Mouse (Mus musculus) erythroblast, embryonic 14.5 days (primary cell): Measurements from ENCODE around the gene Asb4. TPM values are rescaled to one million over a fixed set of nuclear protein-coding genes. Genes with fewer than 3 reads are reported as not detected.

Experiments used
- H3K27me3 ChIP-seq: 2 replicates; pipeline ENCODE4 v1.6.1; 2012; ENCODE audit warnings: inconsistent platforms; ENCODE audit not compliant: control insufficient read depth
- H3K36me3 ChIP-seq: 2 replicates; pipeline ENCODE4 v1.6.1; 2012; ENCODE audit warnings: mild to moderate bottlenecking, inconsistent platforms; ENCODE audit not compliant: control insufficient read depth
- H3K4me1 ChIP-seq: 2 replicates; pipeline ENCODE4 v1.6.1; 2012; ENCODE audit warnings: inconsistent platforms; ENCODE audit not compliant: control insufficient read depth
- H3K4me3 ChIP-seq: replicated peaks from 2 replicates; pipeline ENCODE3; 2012; ENCODE audit warnings: moderate library complexity, mild to moderate bottlenecking, inconsistent platforms
- H3K9me3 ChIP-seq: 2 replicates; pipeline ENCODE4 v1.6.1; 2012; ENCODE audit warnings: low read length, inconsistent platforms, mixed read lengths; ENCODE audit not compliant: control insufficient read depth
- GATA1 ChIP-seq: IDR thresholded peaks from 2 replicates; pipeline ENCODE4 v1.6.1; 2012; ENCODE audit warnings: low read length, inconsistent platforms, mixed read lengths
- TAL1 ChIP-seq: IDR thresholded peaks from 3 replicates; pipeline ENCODE4 v1.6.1; 2012; ENCODE audit warnings: low read length, inconsistent platforms, mixed read lengths
- polyA plus RNA-seq: library from polyadenylated mRNA; stranded (reverse); fragments of >175 nt; gene quantifications from 2 replicates; pipeline ENCODE4 v1.2.3, GENCODE M21; 2012

Gene Asb4
- polyA plus RNA-seq, 1 experiment: not detected

- no peaks in the 10 kb centered on the region for H3K27me3 ChIP-seq
- TF ChIP-seq TAL1 (no peak), GATA1 (no peak)
- H3K4me1 ChIP-seq: no peaks in the 10 kb centered on the region
- H3K9me3 ChIP-seq: no peaks in the 10 kb centered on the region
- H3K4me3 ChIP-seq: no peak overlapping the region
- H3K36me3 ChIP-seq: no peaks in the 10 kb centered on the region
Measured at GRCm38 (mm10) chr6:5408451-5409177, 25.4 kb downstream of the Asb4 start.

GRCm38 (mm10) chr6:5409676-5410075 lies 26.5 kb downstream of the Asb4 start:
- Histone ChIP-seq H3K9me3 (no peaks in the 10 kb centered on the region), H3K4me3 (no peak overlapping the region), H3K27me3 (no peaks in the 10 kb centered on the region), H3K4me1 (no peaks in the 10 kb centered on the region), H3K36me3 (no peaks in the 10 kb centered on the region)
- TF ChIP-seq GATA1 (no peak), TAL1 (no peak)

DNA sequence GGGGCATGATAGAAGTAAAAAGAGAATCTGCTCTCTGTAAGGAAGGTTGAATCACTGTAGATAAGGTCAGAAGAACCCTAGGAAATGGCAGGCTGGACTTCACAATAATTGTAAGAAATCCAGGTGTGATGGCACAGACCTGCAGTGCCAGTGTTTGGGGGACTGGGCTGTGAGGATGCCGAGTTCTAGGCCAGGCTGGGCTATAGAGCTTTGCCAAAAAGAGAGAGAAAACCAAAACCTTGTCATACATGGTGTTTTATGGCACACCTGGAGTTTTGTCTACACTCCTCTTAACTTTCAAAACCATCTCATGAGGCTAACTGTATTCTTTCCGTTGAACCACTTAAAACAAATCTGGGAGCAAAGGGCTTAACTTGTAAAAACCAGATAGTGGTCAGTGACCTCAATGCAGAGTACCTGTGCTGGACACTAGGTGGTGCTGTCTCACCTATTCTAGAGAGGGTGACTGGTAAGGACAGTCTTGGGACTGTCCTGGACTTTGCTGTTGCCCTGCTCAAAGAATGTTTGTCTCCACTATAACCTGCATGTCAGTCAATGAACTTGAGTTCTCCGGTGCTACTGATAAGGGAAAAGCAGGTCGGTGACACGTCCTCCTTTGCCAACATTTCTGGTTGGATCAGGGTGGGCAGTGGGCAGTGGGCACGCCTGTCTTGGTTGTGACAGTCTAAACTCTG lies 27.7 kb downstream of the Asb4 start:
- no peaks in the 10 kb centered on the region for H3K4me1 ChIP-seq
- H3K4me3 ChIP-seq: no peak overlapping the region
- no peaks in the 10 kb centered on the region for H3K9me3 ChIP-seq
- H3K36me3 ChIP-seq: no peaks in the 10 kb centered on the region
- H3K27me3 ChIP-seq: no peaks in the 10 kb centered on the region
- TF ChIP-seq GATA1 (no peak), TAL1 (no peak)

GRCm38 (mm10) chr6:5413282-5413681 lies 30.1 kb downstream of the Asb4 start:
- Histone ChIP-seq H3K27me3 (no peaks in the 10 kb centered on the region), H3K4me1 (no peaks in the 10 kb centered on the region), H3K9me3 (no peaks in the 10 kb centered on the region), H3K36me3 (no peaks in the 10 kb centered on the region), H3K4me3 (no peak overlapping the region)
- no peak for TF ChIP-seq GATA1
- no peak for TF ChIP-seq TAL1

DNA sequence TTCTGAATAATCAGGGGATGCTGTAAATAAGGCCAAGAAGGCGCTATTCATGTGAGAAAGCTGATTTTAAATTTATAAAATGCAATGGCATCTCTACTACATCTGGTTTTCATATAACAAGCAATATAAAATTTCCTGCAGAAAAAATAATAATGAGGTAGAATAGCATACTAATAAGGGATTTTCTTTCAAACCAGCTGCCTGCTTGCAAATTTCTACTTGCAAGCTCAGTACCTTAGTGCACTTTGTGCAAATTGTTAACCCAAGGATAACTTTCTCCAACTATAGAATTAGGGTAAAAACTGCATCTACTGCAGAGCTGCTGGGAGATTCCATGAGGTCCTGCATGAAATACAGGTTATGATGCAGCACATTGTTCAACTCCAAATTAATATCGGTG lies 38.3 kb downstream of the Asb4 start:
- no peak overlapping the region for H3K4me3 ChIP-seq
- H3K36me3 ChIP-seq: no peaks in the 10 kb centered on the region; the same call in 1 of the 2 replicates
- no peaks in the 10 kb centered on the region for H3K4me1 ChIP-seq
- TF ChIP-seq TAL1 (no peak), GATA1 (no peak)
- H3K9me3 ChIP-seq: no peaks in the 10 kb centered on the region
- H3K27me3 ChIP-seq: no peaks in the 10 kb centered on the region

- H3K4me1 ChIP-seq: no peaks in the 10 kb centered on the region
- no peaks in the 10 kb centered on the region; the same call in 1 of the 2 replicates for H3K36me3 ChIP-seq
- H3K4me3 ChIP-seq: no peak overlapping the region
- TF ChIP-seq TAL1: no peak
- no peak for TF ChIP-seq GATA1
- H3K9me3 ChIP-seq: no peaks in the 10 kb centered on the region
- no peaks in the 10 kb centered on the region for H3K27me3 ChIP-seq
Measured at GRCm38 (mm10) chr6:5422386-5422785, 39.2 kb downstream of the Asb4 start.

DNA sequence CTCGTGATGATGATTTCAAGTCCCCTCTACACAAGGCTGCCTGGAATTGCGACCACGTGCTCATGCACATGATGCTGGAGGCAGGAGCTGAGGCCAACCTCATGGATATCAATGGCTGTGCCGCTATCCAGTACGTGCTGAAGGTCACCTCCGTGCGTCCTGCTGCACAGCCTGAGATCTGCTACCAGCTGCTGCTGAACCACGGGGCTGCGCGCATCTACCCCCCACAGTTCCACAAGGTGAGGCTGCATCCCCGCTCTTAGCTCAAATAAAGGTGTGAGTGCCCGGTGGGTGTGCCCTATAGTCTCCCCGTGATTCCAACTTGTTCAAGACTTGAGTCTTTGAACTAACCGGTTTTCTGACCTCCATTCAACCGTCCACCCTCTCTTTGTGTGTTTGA lies 40.4 kb downstream of the Asb4 start:
- Histone ChIP-seq H3K27me3 (no peaks in the 10 kb centered on the region), H3K9me3 (no peaks in the 10 kb centered on the region), H3K4me1 (no peaks in the 10 kb centered on the region), H3K36me3 (no peaks in the 10 kb centered on the region; the same call in 1 of the 2 replicates), H3K4me3 (no peak overlapping the region)
- no peak for TF ChIP-seq GATA1
- TF ChIP-seq TAL1: no peak

- Histone ChIP-seq H3K36me3 (no peaks in the 10 kb centered on the region; the same call in 1 of the 2 replicates), H3K9me3 (no peaks in the 10 kb centered on the region), H3K27me3 (no peaks in the 10 kb centered on the region), H3K4me1 (no peaks in the 10 kb centered on the region), H3K4me3 (no peak overlapping the region)
- TF ChIP-seq TAL1 (no peak), GATA1 (no peak)
Measured at GRCm38 (mm10) chr6:5427033-5427432, 43.8 kb downstream of the Asb4 start.

GRCm38 (mm10) chr6:5429562-5429961 lies 46.4 kb downstream of the Asb4 start:
- H3K27me3 ChIP-seq: no peaks in the 10 kb centered on the region
- no peaks in the 10 kb centered on the region for H3K9me3 ChIP-seq
- no peaks in the 10 kb centered on the region for H3K4me1 ChIP-seq
- no peaks in the 10 kb centered on the region for H3K36me3 ChIP-seq
- H3K4me3 ChIP-seq: no peak overlapping the region
- TF ChIP-seq GATA1 (no peak), TAL1 (no peak)
